In genomic region chr6:51580040-51580680, GRCm38 (mm10) we compare ENCODE assay signal across 8 mouse cellular contexts. TPM values are rescaled to one million over a fixed set of nuclear protein-coding genes. Genes with fewer than 3 reads are reported as not detected.
A peak's percentile ranks its signal among the peaks of the same experiment; 100 is the strongest.
DNase-seq lines count a peak whose midpoint lies in the region; ATAC-seq and TF ChIP-seq lines count a peak whose summit lies in the region.

No protein-coding gene starts in this region.

- no peaks in the 10 kb centered on the region for H3K27me3 ChIP-seq in midbrain, embryonic 13.5 days
- H3K27me3 ChIP-seq in small intestine, adult 2 months (ENCODE audit: control insufficient read depth, insufficient read depth, low read length), result no peaks in the 10 kb centered on the region

- peak; percentile 83; the same call in 1 of the 2 replicates for TF ChIP-seq CTCF in small intestine, adult 2 months (IDR thresholded peaks at IDR 0.05; ENCODE audit: extremely low read depth, insufficient read length, insufficient replicate concordance, low read depth, low read length)

- peak overlapping the region; percentile 71 for H3K27ac ChIP-seq in midbrain, embryonic 13.5 days
- H3K27ac ChIP-seq in small intestine, adult 2 months (ENCODE audit: insufficient read depth, low read depth, low read length), result no peak overlapping the region

- no peak overlapping the region for H3K9ac ChIP-seq in midbrain, embryonic 13.5 days (replicated peaks)

- TF ChIP-seq POLR2A in small intestine, adult 2 months (IDR thresholded peaks at IDR 0.05; ENCODE audit: low read depth, low read length), result no peak

- H3K36me3 ChIP-seq in midbrain, embryonic 13.5 days, result peaks cover 10% of the 10 kb centered on the region
- peaks cover 6% of the 10 kb centered on the region; the same call in 1 of the 2 replicates for H3K36me3 ChIP-seq in small intestine, adult 2 months (ENCODE audit: control insufficient read depth, insufficient read depth, low read length)

- peaks cover 19% of the 10 kb centered on the region for H3K4me1 ChIP-seq in midbrain, embryonic 13.5 days (replicated peaks)
- no peaks in the 10 kb centered on the region for H3K4me1 ChIP-seq in small intestine, adult 2 months (ENCODE audit: control insufficient read depth, insufficient read depth, insufficient read length, low read length)

- ATAC-seq in midbrain, embryonic 13.5 days, result peak; percentile 89
- no peak; the same call in 1 of the 2 replicates for ATAC-seq in erythroid progenitor cell, adult 5-6 weeks (replicated peaks; ENCODE audit: low FRiP score, poor library complexity, severe bottlenecking)

- no peak overlapping the region for H3K4me2 ChIP-seq in midbrain, embryonic 13.5 days (replicated peaks)

- intact Hi-C loops in left cerebral cortex, postnatal 4 days (cut with DNase I), result loop anchor here (2.0 to 5.0 kb wide), 2 partner anchors 371 to 642 kb away; partner anchors contain the start of gene Hoxa7

- WGBS in midbrain, embryonic 13.5 days, result 31% methylated on average over 18 of the region's 18 CpGs
- WGBS in small intestine, adult 2 months, result 15% methylated on average over 18 of the region's 18 CpGs

- peak; percentile 91 for DNase-seq in adrenal gland, postnatal 10 days
- DNase-seq in embryo, embryonic 9.5 days (ENCODE audit: extremely low spot score), result peak; percentile 88
- DNase-seq in heart, adult 11 months, result peak; percentile 93
- peak; percentile 57 for DNase-seq in kidney, adult 11 months
- DNase-seq in left cerebral cortex, postnatal 4 days, result peak; percentile 87

- no peak overlapping the region for H3K4me3 ChIP-seq in midbrain, embryonic 13.5 days (replicated peaks)
- H3K4me3 ChIP-seq in small intestine, adult 2 months (ENCODE audit: low read depth, low read length), result no peak overlapping the region

- H3K9me3 ChIP-seq in midbrain, embryonic 13.5 days, result no peaks in the 10 kb centered on the region

RNA-seq across cellular contexts. Expression of gene Snx10, which starts 56.5 kb away (rescaled TPM):
- 10 to 100 TPM; 36.5 to 47.0 TPM for total RNA-seq in adrenal gland, postnatal 10 days (2021)
- 10 to 100 TPM; 89.6 to 97.9 TPM for total RNA-seq in left cerebral cortex, postnatal 4 days (2021)
- 48.7 and 49.6 TPM in 2 replicates for polyA plus RNA-seq in midbrain, embryonic 13.5 days (2015; fragmentation: Nextera tagmentation; extraction: Ambion mirVana)
- polyA plus RNA-seq in small intestine, adult 2 months (2012; rRNA removed), result 0.33 and 0.69 TPM in 2 replicates
- total RNA-seq in erythroid progenitor cell, adult 5-6 weeks (2015; ENCODE audit: low replicate concordance), result 9.7 and 21.4 TPM in 2 replicates
- 12.0 and 13.5 TPM in 2 replicates for total RNA-seq in erythroid progenitor cell, adult 5-6 weeks (2017; ENCODE audit: low replicate concordance)
